Mouse (Mus musculus): ENCODE data around the gene Tmem151a. TPM values are rescaled to one million over a fixed set of nuclear protein-coding genes. Genes with fewer than 3 reads are reported as not detected.

The Tmem151a gene
- total and polyA plus RNA-seq, 3 experiments, result not detected

- no peak overlapping the region for H3K27ac ChIP-seq (ENCODE audit: insufficient read depth, low read depth)
- no peak for TF ChIP-seq RCOR1 (conservative IDR thresholded peaks at IDR 0.05; ENCODE audit: low read depth, low read length)
- no peak for TF ChIP-seq ZKSCAN1 (IDR thresholded peaks at IDR 0.05; ENCODE audit: borderline replicate concordance, low read depth, low read length)
- TF ChIP-seq ZC3H11A (IDR thresholded peaks at IDR 0.05; ENCODE audit: low read depth, low read length), result no peak
- no peak for TF ChIP-seq SMC3 (IDR thresholded peaks at IDR 0.05; ENCODE audit: low read depth, low read length)
- no peak for TF ChIP-seq KAT2A (IDR thresholded peaks at IDR 0.05; ENCODE audit: insufficient replicate concordance, low read length)
- no peak for TF ChIP-seq CHD2 (IDR thresholded peaks at IDR 0.05; ENCODE audit: low read length)
- TF ChIP-seq E2F4 (IDR thresholded peaks at IDR 0.05; ENCODE audit: insufficient replicate concordance, low read depth, low read length), result no peak
- TF ChIP-seq POLR2AphosphoS2 (IDR thresholded peaks at IDR 0.05; ENCODE audit: low read depth, low read length), result no peak
- TF ChIP-seq PAX5 (IDR thresholded peaks at IDR 0.05; ENCODE audit: low read length), result no peak
- no peak for TF ChIP-seq MEF2A (IDR thresholded peaks at IDR 0.05; ENCODE audit: borderline replicate concordance, low read depth, low read length)
- TF ChIP-seq POLR2A (IDR thresholded peaks at IDR 0.05; ENCODE audit: low read depth, low read length), result no peak
- TF ChIP-seq MAFK (IDR thresholded peaks at IDR 0.05; ENCODE audit: insufficient replicate concordance, low read length), result no peak
- TF ChIP-seq JUN (IDR thresholded peaks at IDR 0.05; ENCODE audit: insufficient read depth, low read depth, low read length), result no peak
- TF ChIP-seq ZNF384 (IDR thresholded peaks at IDR 0.05; ENCODE audit: low read depth, low read length), result no peak
- no peak for TF ChIP-seq UBTF (IDR thresholded peaks at IDR 0.05; ENCODE audit: low read depth, low read length)
- TF ChIP-seq TBP (conservative IDR thresholded peaks at IDR 0.05; ENCODE audit: low read depth, low read length), result no peak
- TF ChIP-seq BHLHE40 (IDR thresholded peaks at IDR 0.05; ENCODE audit: low read depth, low read length), result no peak
- TF ChIP-seq IRF4 (IDR thresholded peaks at IDR 0.05; ENCODE audit: low read depth, low read length), result no peak
- TF ChIP-seq USF1 (IDR thresholded peaks at IDR 0.05; ENCODE audit: low read depth, low read length), result no peak
- DNase-seq (ENCODE audit: extremely low read depth), result no peak
- H3K4me2 ChIP-seq (ENCODE audit: insufficient read depth, low read depth, poor library complexity, severe bottlenecking), result no peak overlapping the region
- H3K9ac ChIP-seq (ENCODE audit: insufficient read depth, low read depth), result no peak overlapping the region
- no peaks in the 10 kb centered on the region for H3K79me2 ChIP-seq (replicated peaks; ENCODE audit: control insufficient read depth, extremely low read depth, insufficient read depth, poor library complexity, severe bottlenecking)
- no peaks in the 10 kb centered on the region for H3K9me3 ChIP-seq (replicated peaks; ENCODE audit: low read length)
- no peak overlapping the region for H3K4me3 ChIP-seq (replicated peaks in 1 of 3; ENCODE audit: low read depth in 2 of 3, low read length in 2 of 3, poor library complexity in 1 of 3)
- H3K36me3 ChIP-seq (replicated peaks in 1 of 2; ENCODE audit: control insufficient read depth in 1 of 2, insufficient read depth in 1 of 2, low read length in 1 of 2), result no peaks in the 10 kb centered on the region
- dilution Hi-C loops (cut with MboI; ENCODE audit: extremely low pct_ligation_motif_present, extremely low pct_unique_long_range_greater_than_20kb, low sequenced_read_pairs), result no loop called here
- H3K4me1 ChIP-seq (ENCODE audit: control insufficient read depth in 1 of 2, insufficient read depth in 2 of 2), result peaks cover 3 to 5% of the 10 kb centered on the region in 2 experiments; a peak in 2 of 4 replicates
- in situ Hi-C loops (cut with MboI; ENCODE audit: low pct_ligation_motif_present, low pct_unique_long_range_greater_than_20kb, low sequenced_read_pairs), result no loop called here
- H3K27me3 ChIP-seq (replicated peaks), result peaks cover 59% of the 10 kb centered on the region
Observed at GRCm38 (mm10) chr19:5122492-5122891, 37.2 kb upstream of the Tmem151a start.

- Histone ChIP-seq H3K27me3 (replicated peaks) (peaks cover 37% of the 10 kb centered on the region), H3K36me3 (replicated peaks in 1 of 2; ENCODE audit: control insufficient read depth in 1 of 2, insufficient read depth in 1 of 2, low read length in 1 of 2) (peaks cover 0 to 19% of the 10 kb centered on the region in 2 experiments), H3K4me1 (ENCODE audit: control insufficient read depth in 1 of 2, insufficient read depth in 2 of 2) (peaks cover 9 to 12% of the 10 kb centered on the region in 2 experiments), H3K4me3 (replicated peaks in 1 of 3; ENCODE audit: low read depth in 2 of 3, low read length in 2 of 3, poor library complexity in 1 of 3) (peak within 1 kb of the TSS; percentile 69 to 87 (median 87)), H3K4me2 (ENCODE audit: insufficient read depth, low read depth, poor library complexity, severe bottlenecking) (peak within 1 kb of the TSS; percentile 65), H3K27ac (ENCODE audit: insufficient read depth, low read depth) (peak within 1 kb of the TSS; percentile 29), H3K79me2 (replicated peaks; ENCODE audit: control insufficient read depth, extremely low read depth, insufficient read depth, poor library complexity, severe bottlenecking) (no peaks in the 10 kb centered on the region), H3K9ac (ENCODE audit: insufficient read depth, low read depth) (peak within 1 kb of the TSS; percentile 52), H3K9me3 (replicated peaks; ENCODE audit: low read length) (no peaks in the 10 kb centered on the region)
- dilution Hi-C loops (cut with MboI; ENCODE audit: extremely low pct_ligation_motif_present, extremely low pct_unique_long_range_greater_than_20kb, low sequenced_read_pairs) (no loop called here), in situ Hi-C loops (cut with MboI; ENCODE audit: low pct_ligation_motif_present, low pct_unique_long_range_greater_than_20kb, low sequenced_read_pairs) (no loop called here)
- DNase-seq (ENCODE audit: extremely low read depth), result no peak
- TF ChIP-seq NRF1 (IDR thresholded peaks at IDR 0.05; ENCODE audit: low read depth, low read length) (0 out of 2 replicates have a peak, but pooled peaks have one; percentile 25), MAX (IDR thresholded peaks at IDR 0.05; ENCODE audit: low read length) (0 out of 2 replicates have a peak, but pooled peaks have one; percentile 1), ZNF384 (IDR thresholded peaks at IDR 0.05; ENCODE audit: low read depth, low read length) (no peak), SIN3A (IDR thresholded peaks at IDR 0.05; ENCODE audit: low read length) (peak; percentile 81), POLR2AphosphoS2 (IDR thresholded peaks at IDR 0.05; ENCODE audit: low read depth, low read length) (no peak), CHD1 (IDR thresholded peaks at IDR 0.05; ENCODE audit: low read depth, low read length) (no peak)
Observed at GRCm38 (mm10) chr19:5118384-5118698, 33.0 kb upstream of the Tmem151a start, which contains the start of gene Klc2. Gene Klc2, minus strand, starts transcription at chr19:5118560.
